Mouse (Mus musculus) urinary bladder, postnatal 10 days (tissue): ENCODE results near the gene Gm11437.

Experiments
- DNase-seq: peaks from one replicate; pipeline ENCODE4 v3.0.0; 2022; ENCODE audit warnings: low spot score

Gene Gm11437

DNA sequence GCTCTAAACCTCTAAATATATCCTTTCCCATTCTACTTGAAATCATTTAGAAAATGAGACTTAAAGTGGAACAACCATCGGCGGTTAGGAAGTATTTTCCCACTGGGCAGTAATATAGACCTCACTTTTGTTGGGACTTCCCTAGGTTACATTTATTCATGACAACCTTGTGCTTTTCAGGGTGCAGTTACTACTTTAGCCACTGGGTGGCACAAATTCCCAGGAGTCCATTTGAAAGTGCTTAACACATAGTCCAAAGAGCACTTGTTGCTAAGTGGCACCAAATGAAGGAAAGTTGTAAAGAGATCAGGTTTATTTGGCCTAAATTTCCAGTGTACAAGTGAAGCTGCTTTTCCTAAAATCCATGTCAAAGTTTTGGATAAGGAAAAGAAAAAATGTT lies 25.5 kb downstream of the Gm11437 start:
- no peak for DNase-seq

GRCm38 (mm10) chr11:84136453-84136852 lies 30.8 kb downstream of the Gm11437 start:
- no peak for DNase-seq

- no peak for DNase-seq
Measured at GRCm38 (mm10) chr11:84134331-84134860, 32.9 kb downstream of the Gm11437 start.

- DNase-seq, result no peak
Measured at GRCm38 (mm10) chr11:84129799-84130185, 37.5 kb downstream of the Gm11437 start.

- peak; percentile 16 for DNase-seq
Measured at GRCm38 (mm10) chr11:84128943-84129798, 38.1 kb downstream of the Gm11437 start, which contains the start of the genes Tada2a and Acaca. Gene Tada2a, minus strand, starts transcription at chr11:84129600. Gene Acaca, plus strand, starts transcription at chr11:84129672.

DNA sequence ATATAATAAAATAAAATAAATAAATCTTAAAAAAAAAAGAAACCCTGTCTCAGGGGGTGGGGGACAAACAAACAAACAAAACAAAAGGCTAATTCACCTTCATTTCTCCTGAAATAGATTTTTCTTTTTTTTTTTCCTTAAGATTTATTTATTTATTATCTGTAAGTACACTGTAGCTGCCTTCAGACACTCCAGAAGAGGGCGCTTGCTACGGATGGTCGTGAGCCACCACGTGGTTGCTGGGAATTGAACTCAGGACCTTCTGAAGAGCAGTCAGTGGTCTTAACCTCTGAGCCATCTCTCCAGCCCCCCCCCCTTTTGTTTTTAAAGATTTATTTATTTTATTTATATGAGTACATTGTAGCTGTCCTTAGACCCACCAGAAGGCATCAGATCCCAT lies 39.3 kb downstream of the Gm11437 start:
- no peak for DNase-seq

GRCm38 (mm10) chr11:84121051-84121956 lies 46.0 kb downstream of the Gm11437 start:
- no peak for DNase-seq

GRCm38 (mm10) chr11:84117431-84117830 lies 49.8 kb downstream of the Gm11437 start:
- DNase-seq, result no peak

DNA sequence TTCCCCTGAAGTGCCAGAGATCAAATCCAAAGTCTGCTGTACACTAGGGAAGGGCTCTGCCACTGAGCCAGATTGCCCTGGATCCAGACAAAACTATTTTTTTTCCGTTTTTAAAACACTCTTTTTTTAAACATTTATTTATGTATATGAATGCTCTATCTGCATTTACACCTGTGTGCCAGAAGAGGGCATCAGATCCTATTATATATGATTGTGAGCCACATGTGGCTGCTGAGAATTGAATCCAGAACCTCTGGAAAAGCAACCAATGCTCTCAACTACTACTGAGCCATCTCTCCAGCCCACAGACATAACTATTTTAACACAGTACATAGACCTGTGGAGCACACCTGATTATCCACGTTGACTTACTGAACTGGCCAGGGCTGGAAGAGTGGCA lies 51.1 kb downstream of the Gm11437 start:
- DNase-seq, result no peak

GRCm38 (mm10) chr11:84115646-84116045 lies 51.6 kb downstream of the Gm11437 start:
- DNase-seq, result no peak

GRCm38 (mm10) chr11:84113623-84114022 lies 53.7 kb downstream of the Gm11437 start:
- DNase-seq, result no peak

DNA sequence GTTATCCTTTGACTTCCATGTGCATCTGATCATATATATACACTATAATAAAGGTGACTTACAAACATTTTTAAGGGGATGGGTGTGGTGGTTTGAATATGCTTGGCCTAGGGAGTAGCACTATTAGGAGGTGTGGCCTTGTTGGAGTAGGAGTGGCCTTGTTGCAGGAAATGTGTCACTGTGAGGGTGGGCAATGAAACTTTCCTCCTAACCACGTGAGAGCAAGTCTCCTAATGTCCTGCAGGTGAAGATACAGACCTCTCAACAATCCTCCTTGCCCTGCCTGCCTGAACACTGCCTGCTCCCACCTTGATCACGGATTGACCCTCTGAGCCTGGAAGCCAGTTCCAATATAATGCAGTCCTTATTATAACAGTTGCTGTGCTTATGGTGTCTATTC lies 60.1 kb downstream of the Gm11437 start:
- DNase-seq, result no peak

DNA sequence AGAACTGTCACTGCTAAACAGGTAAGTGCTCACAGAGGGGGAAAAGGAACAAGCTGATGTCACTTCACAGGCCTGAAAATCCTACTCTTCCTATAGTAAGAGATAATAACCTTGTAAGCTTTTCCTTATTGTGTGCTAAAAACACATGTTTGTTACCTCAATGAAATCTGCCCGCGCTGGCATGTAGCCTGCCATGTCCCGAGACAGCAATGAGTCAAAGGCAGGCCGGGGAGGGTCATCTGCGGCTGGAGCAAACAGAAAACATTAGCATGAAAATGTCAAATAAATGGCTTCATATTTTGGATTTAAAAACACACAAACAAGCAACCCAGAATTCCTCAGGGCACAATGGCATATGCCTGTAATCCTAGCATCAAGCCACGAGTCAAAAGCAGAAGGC lies 63.2 kb downstream of the Gm11437 start:
- no peak for DNase-seq

DNA sequence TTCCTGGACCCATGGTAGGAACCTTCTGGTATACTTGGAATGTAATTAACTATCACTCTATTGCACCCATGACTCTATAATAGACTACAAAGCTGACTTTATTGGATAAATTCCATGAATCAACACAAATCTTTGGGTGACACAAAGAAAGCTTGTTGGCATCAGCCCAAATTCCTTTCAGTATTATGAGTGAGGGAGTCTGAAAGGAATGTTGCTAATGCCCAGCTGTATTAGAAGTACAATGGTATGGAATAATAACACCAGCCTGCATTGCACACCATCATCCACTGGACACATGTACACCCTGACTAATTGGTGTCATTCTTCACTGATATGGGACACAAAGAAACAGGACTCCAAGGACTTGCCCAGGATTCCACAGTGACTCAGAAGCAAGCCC lies 66.1 kb downstream of the Gm11437 start:
- DNase-seq, result no peak
